Mouse (Mus musculus) heart, adult 2 months (tissue): ENCODE measurements at regions not wholly inside any gene's neighbourhood (a gene's known extent, or its start where the extent isn't known, plus 50 kb on each side); places are given as distances from the start of the nearest gene placed in this dataset.

Experiments
- CTCF ChIP-seq: fragments of 200-600 bp; IDR thresholded peaks from 2 replicates; pipeline ENCODE4 v1.8.1; 2022; ENCODE audit warnings: antibody characterized with exemption, mild to moderate bottlenecking, moderate library complexity
- EP300 ChIP-seq: fragments of 200-500 bp; IDR thresholded peaks from 2 replicates; pipeline ENCODE4 v1.6.1; 2011; ENCODE audit warnings: low read depth, low read length, control low read depth; ENCODE audit not compliant: insufficient read depth
- POLR2A ChIP-seq: fragments of 200-500 bp; IDR thresholded peaks from 2 replicates; pipeline ENCODE4 v1.6.1; 2011; ENCODE audit warnings: mild to moderate bottlenecking, low read depth, low read length, control low read depth; ENCODE audit not compliant: insufficient read depth

- TF ChIP-seq POLR2A = no peak
- TF ChIP-seq CTCF = no peak
- TF ChIP-seq EP300 = no peak
Observed at GRCm38 (mm10) chr3:147080768-147081448, 228.7 kb downstream of the Ttll7 start.
